Mouse (Mus musculus) limb, embryonic 13.5 days (tissue): ENCODE data around the gene Mrps18a. TPM values are rescaled to one million over a fixed set of nuclear protein-coding genes. Genes with fewer than 3 reads are reported as not detected.

Experiments
- ATAC-seq: fragments of 200-750 bp; cut with Nextera tagmentation; 2 replicates; pipeline ENCODE4 v1.8.0; 2017; ENCODE audit warnings: low read depth, moderate number of reproducible peaks, moderate TSS enrichment; ENCODE audit not compliant: low FRiP score
- H3K27ac ChIP-seq: fragments of 300-500 bp; sonication (generic); 2 replicates; pipeline ENCODE4 v1.5.1; 2015; ENCODE audit warnings: inconsistent platforms, mild to moderate bottlenecking, moderate library complexity
- H3K27me3 ChIP-seq: fragments of 300-500 bp; sonication (generic); 2 replicates; pipeline ENCODE4 v1.6.1; 2015; ENCODE audit warnings: mild to moderate bottlenecking, inconsistent platforms
- H3K36me3 ChIP-seq: fragments of 300-500 bp; sonication (generic); 2 replicates; pipeline ENCODE4 v1.6.1; 2015; ENCODE audit warnings: inconsistent platforms, mild to moderate bottlenecking, moderate library complexity
- H3K4me1 ChIP-seq: fragments of 300-500 bp; sonication (generic); 2 replicates; pipeline ENCODE4 v1.6.1; 2015; ENCODE audit warnings: inconsistent platforms
- H3K4me2 ChIP-seq: fragments of 300-500 bp; sonication (generic); replicated peaks from 2 replicates; pipeline ENCODE4 v1.6.1; 2015; ENCODE audit warnings: inconsistent platforms, mild to moderate bottlenecking, moderate library complexity
- H3K4me3 ChIP-seq: fragments of 300-500 bp; sonication (generic); 2 replicates; pipeline ENCODE4 v1.5.1; 2015; ENCODE audit warnings: moderate library complexity, mild to moderate bottlenecking, inconsistent platforms
- H3K9ac ChIP-seq: fragments of 300-500 bp; sonication (generic); 2 replicates; pipeline ENCODE4 v1.6.1; 2015; ENCODE audit warnings: mild to moderate bottlenecking, inconsistent platforms
- H3K9me3 ChIP-seq: fragments of 300-500 bp; sonication (generic); 2 replicates; pipeline ENCODE4 v1.6.1; 2016; ENCODE audit warnings: inconsistent platforms
- WGBS: fragments of 180-500 bp; shearing (Covaris S2); methylation state at CpG from one replicate; pipeline ENCODE4 v1.1.7; 2015; 5-methylcytosine and 5-hydroxymethylcytosine counted together
- polyA plus RNA-seq: library from polyadenylated mRNA; unstranded; fragments of >200 nt; fragmentation: Nextera tagmentation; extraction: Ambion mirVana; gene quantifications from 2 replicates; pipeline ENCODE4 v1.2.1, GENCODE M21; 2015

Mrps18a gene
- polyA plus RNA-seq, 1 experiment from 2014 or later = 143 TPM

GRCm38 (mm10) chr17:46157131-46157530 lies 46.3 kb downstream of the Mrps18a start:
- Histone ChIP-seq H3K27me3 (no peaks in the 10 kb centered on the region), H3K9ac (no peak overlapping the region), H3K36me3 (no peaks in the 10 kb centered on the region), H3K27ac (no peak overlapping the region), H3K9me3 (no peaks in the 10 kb centered on the region), H3K4me2 (no peak overlapping the region), H3K4me3 (no peak overlapping the region), H3K4me1 (peaks cover 18% of the 10 kb centered on the region)
- 87% methylated on average over 8 of the region's 8 CpGs for WGBS
- ATAC-seq = no peak

- Histone ChIP-seq H3K9me3 (no peaks in the 10 kb centered on the region), H3K4me1 (peaks cover 19% of the 10 kb centered on the region), H3K27ac (peak overlapping the region; percentile 80; the same call in 1 of the 2 replicates), H3K27me3 (no peaks in the 10 kb centered on the region), H3K9ac (no peak overlapping the region), H3K4me3 (no peak overlapping the region), H3K36me3 (peaks cover 12% of the 10 kb centered on the region), H3K4me2 (peak overlapping the region; percentile 84)
- WGBS = 69% methylated on average over 2 of the region's 2 CpGs
- no peak for ATAC-seq
Measured at GRCm38 (mm10) chr17:46159236-46159635, 48.5 kb downstream of the Mrps18a start.

DNA sequence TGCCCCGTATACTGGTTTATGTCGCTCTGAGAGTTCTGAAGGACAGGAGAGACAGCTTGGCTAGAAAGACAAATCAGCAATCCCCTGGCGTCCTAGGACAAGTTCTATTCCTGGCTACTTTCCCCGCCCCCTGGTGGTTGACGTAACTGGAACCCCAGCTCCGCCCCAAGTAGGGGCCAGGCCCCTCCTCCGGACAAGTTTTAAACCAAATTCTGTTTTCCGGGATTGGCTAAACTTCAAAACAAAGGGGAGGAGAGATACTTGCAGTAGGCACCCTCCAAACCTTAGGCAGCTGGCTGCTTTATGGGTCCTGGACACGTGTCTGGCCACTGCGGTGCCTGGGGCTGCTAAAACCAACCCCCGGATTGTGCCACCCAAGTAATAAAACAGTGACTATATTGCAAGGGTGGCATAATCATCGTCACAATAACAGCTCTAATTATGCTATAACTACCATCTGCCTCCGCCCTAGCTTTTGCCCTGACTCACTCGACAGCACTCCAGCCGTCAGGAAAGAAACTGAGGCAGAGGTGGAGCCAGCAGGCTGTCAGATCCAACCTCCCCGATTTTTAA lies 49.4 kb downstream of the Mrps18a start:
- H3K9ac ChIP-seq = peak overlapping the region; percentile 56

DNA sequence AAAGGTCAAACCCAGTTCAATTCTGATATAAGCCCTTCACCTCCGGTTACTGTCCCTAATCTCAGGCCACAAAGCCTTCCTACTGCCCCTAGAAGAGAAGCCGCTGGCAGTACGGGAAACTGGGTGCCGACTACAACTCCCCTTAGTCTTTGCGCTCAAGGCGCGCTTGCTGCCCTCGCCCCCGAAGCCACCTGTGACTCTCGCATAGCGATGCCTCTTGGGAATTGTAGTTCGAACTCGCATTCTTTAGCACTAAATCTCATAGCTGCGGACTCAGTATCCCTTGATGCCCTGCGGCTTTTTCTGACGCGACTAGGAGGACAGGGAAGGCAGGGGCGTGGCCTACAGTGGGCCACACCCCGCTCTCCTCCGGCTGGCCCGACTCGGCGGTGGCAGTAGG lies 49.9 kb downstream of the Mrps18a start, which contains the start of gene Gtpbp2:
Gene Gtpbp2, plus strand, starts transcription at position 347 of the 400 bp plus-strand sequence.
- 0% methylated on average over 22 of the region's 23 CpGs for WGBS
- peak within 1 kb of the TSS; percentile 80 for H3K4me3 ChIP-seq
- peak within 1 kb of the TSS; percentile 84 for H3K4me2 ChIP-seq
- no peaks in the 10 kb centered on the region for H3K9me3 ChIP-seq
- peaks cover 19% of the 10 kb centered on the region for H3K4me1 ChIP-seq
- ATAC-seq = peak; percentile 95
- peaks cover 26% of the 10 kb centered on the region for H3K36me3 ChIP-seq
- peak within 1 kb of the TSS; percentile 85 for H3K9ac ChIP-seq
- peak within 1 kb of the TSS; percentile 80 for H3K27ac ChIP-seq
- no peaks in the 10 kb centered on the region for H3K27me3 ChIP-seq

More for the DNA sequence above, 49.4 kb downstream of the Mrps18a start:
- Histone ChIP-seq H3K36me3 (peaks cover 21% of the 10 kb centered on the region), H3K27ac (peak overlapping the region; percentile 80), H3K4me2 (peak overlapping the region; percentile 84), H3K27me3 (no peaks in the 10 kb centered on the region), H3K4me1 (peaks cover 19% of the 10 kb centered on the region), H3K9me3 (no peaks in the 10 kb centered on the region), H3K4me3 (peak overlapping the region; percentile 80)
- peak; percentile 52 for ATAC-seq
- WGBS = under 1% methylated on average over 16 of the region's 16 CpGs

DNA sequence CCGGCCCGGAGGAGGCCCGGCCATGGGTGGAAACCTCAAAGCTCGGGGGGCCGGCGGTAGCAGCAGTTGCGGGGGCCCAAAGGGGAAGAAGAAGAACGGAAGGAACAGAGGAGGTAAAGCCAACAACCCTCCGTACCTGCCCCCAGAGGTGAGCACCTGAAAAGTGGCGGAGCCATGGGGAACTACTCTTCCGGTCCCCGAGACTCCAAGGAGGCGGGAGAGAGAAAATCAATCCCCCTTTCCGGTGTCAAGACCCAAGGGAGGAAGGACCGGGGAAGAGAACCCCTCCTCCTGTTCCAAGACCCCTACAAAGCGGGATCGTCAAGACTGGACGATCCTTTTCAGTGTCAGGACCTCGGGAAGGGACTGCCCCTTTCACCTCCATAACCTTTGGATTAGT lies 50.4 kb downstream of the Mrps18a start:
- peak overlapping the region; percentile 80 for H3K4me3 ChIP-seq
- no peaks in the 10 kb centered on the region for H3K9me3 ChIP-seq
- H3K4me1 ChIP-seq = peaks cover 19% of the 10 kb centered on the region
- under 1% methylated on average over 19 of the region's 19 CpGs for WGBS
- peak; percentile 16; the same call in 1 of the 2 replicates for ATAC-seq
- H3K27me3 ChIP-seq = no peaks in the 10 kb centered on the region
- H3K9ac ChIP-seq = peak overlapping the region; percentile 85
- H3K36me3 ChIP-seq = peaks cover 31% of the 10 kb centered on the region
- H3K4me2 ChIP-seq = peak overlapping the region; percentile 84
- peak overlapping the region; percentile 75 for H3K27ac ChIP-seq

- no peak for ATAC-seq
- H3K4me3 ChIP-seq = peak overlapping the region; percentile 80
- peak overlapping the region; percentile 75; the same call in 1 of the 2 replicates for H3K27ac ChIP-seq
- H3K9me3 ChIP-seq = no peaks in the 10 kb centered on the region
- peaks cover 37% of the 10 kb centered on the region for H3K36me3 ChIP-seq
- peak overlapping the region; percentile 84 for H3K4me2 ChIP-seq
- WGBS = 58% methylated on average over 9 of the region's 9 CpGs
- no peaks in the 10 kb centered on the region for H3K27me3 ChIP-seq
- H3K9ac ChIP-seq = peak overlapping the region; percentile 85
- peaks cover 19% of the 10 kb centered on the region for H3K4me1 ChIP-seq
Measured at GRCm38 (mm10) chr17:46161710-46162109, 50.9 kb downstream of the Mrps18a start.

DNA sequence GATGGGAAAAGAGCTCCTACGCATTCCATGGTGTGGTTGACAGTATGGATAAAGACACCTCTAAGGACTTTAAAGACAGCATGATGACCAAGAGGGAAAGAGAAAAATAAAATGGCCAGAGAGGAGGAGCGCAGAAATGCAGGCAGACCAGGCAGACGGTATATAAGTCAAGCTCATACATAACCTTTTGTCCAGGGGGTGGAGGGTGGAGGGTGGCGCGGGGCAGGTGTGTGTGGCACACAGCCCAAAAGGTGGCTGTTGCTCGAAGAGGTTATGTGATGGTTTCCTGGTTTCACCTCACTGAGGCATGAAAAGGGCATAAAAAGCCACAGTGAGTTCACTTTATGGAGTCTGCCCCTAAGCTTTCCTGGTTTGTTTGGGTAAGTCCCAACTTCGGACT lies 51.8 kb downstream of the Mrps18a start:
- Histone ChIP-seq H3K4me3 (peak overlapping the region; percentile 80; the same call in 1 of the 2 replicates), H3K27me3 (no peaks in the 10 kb centered on the region), H3K9me3 (no peaks in the 10 kb centered on the region), H3K9ac (no peak overlapping the region), H3K36me3 (peaks cover 45% of the 10 kb centered on the region), H3K4me1 (peaks cover 19% of the 10 kb centered on the region), H3K4me2 (peak overlapping the region; percentile 84), H3K27ac (no peak overlapping the region)
- 93% methylated on average over 7 of the region's 7 CpGs for WGBS
- ATAC-seq = no peak

DNA sequence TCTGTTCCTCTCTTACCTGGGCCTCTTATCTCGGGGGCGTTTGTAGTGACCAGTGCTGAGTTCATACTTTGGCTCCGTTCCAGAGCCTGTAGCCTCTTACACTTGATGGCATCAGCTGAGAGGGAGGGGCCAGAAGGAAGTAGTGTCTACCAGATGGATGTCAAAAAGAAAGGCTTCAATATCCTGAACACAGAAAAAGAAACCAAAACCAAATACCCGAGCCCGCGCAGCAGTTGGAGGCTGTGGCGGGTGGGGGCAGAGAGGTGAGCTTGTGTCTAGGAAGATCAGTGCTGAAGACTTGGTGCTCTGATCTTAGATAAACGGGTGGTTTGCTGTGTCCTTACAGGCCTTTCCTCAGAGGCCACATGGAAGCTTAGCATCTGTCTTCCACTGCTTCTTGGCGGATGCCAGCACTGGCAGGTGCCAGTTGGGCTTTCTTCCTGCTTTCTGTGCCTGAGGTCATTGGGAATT lies 52.2 kb downstream of the Mrps18a start:
- H3K27me3 ChIP-seq = no peaks in the 10 kb centered on the region
- no peak for ATAC-seq
- WGBS = 87% methylated on average over 9 of the region's 9 CpGs
- 0 out of 2 replicates have a peak overlapping the region, but pooled peaks have one; percentile 80 for H3K4me3 ChIP-seq
- peak overlapping the region; percentile 84 for H3K4me2 ChIP-seq
- peaks cover 19% of the 10 kb centered on the region for H3K4me1 ChIP-seq
- peaks cover 49% of the 10 kb centered on the region for H3K36me3 ChIP-seq
- no peak overlapping the region for H3K9ac ChIP-seq
- H3K9me3 ChIP-seq = no peaks in the 10 kb centered on the region
- H3K27ac ChIP-seq = no peak overlapping the region

GRCm38 (mm10) chr17:46164301-46164700 lies 53.5 kb downstream of the Mrps18a start:
- no peak overlapping the region for H3K4me2 ChIP-seq
- no peaks in the 10 kb centered on the region for H3K27me3 ChIP-seq
- no peaks in the 10 kb centered on the region for H3K9me3 ChIP-seq
- H3K4me3 ChIP-seq = no peak overlapping the region
- H3K27ac ChIP-seq = no peak overlapping the region
- no peak for ATAC-seq
- WGBS = over 99% methylated on average over 8 of the region's 8 CpGs
- H3K4me1 ChIP-seq = peaks cover 19% of the 10 kb centered on the region
- H3K9ac ChIP-seq = no peak overlapping the region
- peaks cover 62% of the 10 kb centered on the region for H3K36me3 ChIP-seq

DNA sequence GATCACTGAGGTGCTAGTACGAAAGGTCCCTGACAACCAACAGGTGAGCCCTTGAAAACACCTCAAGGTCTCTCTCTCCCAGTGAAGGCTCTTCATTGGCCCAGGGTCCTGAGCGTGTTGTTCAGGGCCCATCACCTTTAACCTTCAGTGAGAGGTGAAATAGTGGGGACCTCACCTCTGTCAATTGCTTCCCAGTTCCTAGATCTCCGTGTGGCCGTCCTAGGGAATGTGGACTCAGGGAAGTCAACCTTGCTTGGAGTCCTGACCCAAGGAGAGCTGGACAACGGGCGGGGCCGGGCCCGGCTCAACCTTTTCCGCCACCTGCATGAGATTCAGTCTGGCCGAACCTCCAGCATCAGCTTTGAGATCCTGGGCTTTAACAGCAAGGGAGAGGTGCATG lies 54.0 kb downstream of the Mrps18a start:
- ATAC-seq = no peak
- H3K27ac ChIP-seq = no peak overlapping the region
- WGBS = 92% methylated on average over 10 of the region's 10 CpGs

GRCm38 (mm10) chr17:46165460-46165859 lies 54.7 kb downstream of the Mrps18a start:
- Histone ChIP-seq H3K4me1 (peaks cover 19% of the 10 kb centered on the region), H3K36me3 (peaks cover 74% of the 10 kb centered on the region), H3K4me2 (no peak overlapping the region), H3K9ac (no peak overlapping the region), H3K27me3 (no peaks in the 10 kb centered on the region), H3K9me3 (no peaks in the 10 kb centered on the region), H3K27ac (no peak overlapping the region), H3K4me3 (no peak overlapping the region)
- 84% methylated on average over 12 of the region's 12 CpGs for WGBS
- no peak for ATAC-seq

More for the DNA sequence above, 54.0 kb downstream of the Mrps18a start:
- Histone ChIP-seq H3K4me3 (no peak overlapping the region), H3K9me3 (no peaks in the 10 kb centered on the region), H3K36me3 (peaks cover 67% of the 10 kb centered on the region), H3K9ac (no peak overlapping the region), H3K4me1 (peaks cover 19% of the 10 kb centered on the region), H3K4me2 (no peak overlapping the region), H3K27me3 (no peaks in the 10 kb centered on the region)

DNA sequence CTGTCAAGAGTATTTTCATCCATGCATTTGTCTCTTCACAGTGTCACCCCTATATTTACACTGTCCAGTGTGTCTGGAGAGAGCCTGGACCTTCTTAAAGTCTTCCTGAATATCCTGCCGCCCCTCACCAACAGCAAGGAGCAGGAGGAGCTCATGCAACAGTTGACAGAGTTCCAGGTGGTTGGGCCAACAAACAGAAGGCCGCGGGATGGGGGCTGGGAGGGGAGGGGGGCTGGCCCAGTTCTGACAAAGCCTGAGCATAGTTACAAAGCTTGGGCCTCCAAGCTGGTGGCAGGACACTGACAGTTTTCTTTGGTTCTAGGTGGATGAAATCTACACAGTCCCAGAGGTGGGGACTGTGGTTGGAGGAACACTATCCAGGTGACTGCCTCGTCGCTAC lies 55.5 kb downstream of the Mrps18a start:
- no peaks in the 10 kb centered on the region for H3K9me3 ChIP-seq
- no peak overlapping the region for H3K27ac ChIP-seq
- H3K27me3 ChIP-seq = no peaks in the 10 kb centered on the region
- no peak overlapping the region for H3K4me2 ChIP-seq
- no peak overlapping the region for H3K9ac ChIP-seq
- peaks cover 19% of the 10 kb centered on the region for H3K4me1 ChIP-seq
- 89% methylated on average over 5 of the region's 5 CpGs for whole genome bisulfite sequencing
- no peak for ATAC-seq
- H3K4me3 ChIP-seq = no peak overlapping the region
- peaks cover 82% of the 10 kb centered on the region for H3K36me3 ChIP-seq
